Mouse (Mus musculus): Measurements from ENCODE around the gene Hoxb3. TPM values are rescaled to one million over a fixed set of nuclear protein-coding genes. Genes with fewer than 3 reads are reported as not detected.

The Hoxb3 gene
- total RNA-seq, 1 experiment from 2014 or later: 40.1 TPM

DNA sequence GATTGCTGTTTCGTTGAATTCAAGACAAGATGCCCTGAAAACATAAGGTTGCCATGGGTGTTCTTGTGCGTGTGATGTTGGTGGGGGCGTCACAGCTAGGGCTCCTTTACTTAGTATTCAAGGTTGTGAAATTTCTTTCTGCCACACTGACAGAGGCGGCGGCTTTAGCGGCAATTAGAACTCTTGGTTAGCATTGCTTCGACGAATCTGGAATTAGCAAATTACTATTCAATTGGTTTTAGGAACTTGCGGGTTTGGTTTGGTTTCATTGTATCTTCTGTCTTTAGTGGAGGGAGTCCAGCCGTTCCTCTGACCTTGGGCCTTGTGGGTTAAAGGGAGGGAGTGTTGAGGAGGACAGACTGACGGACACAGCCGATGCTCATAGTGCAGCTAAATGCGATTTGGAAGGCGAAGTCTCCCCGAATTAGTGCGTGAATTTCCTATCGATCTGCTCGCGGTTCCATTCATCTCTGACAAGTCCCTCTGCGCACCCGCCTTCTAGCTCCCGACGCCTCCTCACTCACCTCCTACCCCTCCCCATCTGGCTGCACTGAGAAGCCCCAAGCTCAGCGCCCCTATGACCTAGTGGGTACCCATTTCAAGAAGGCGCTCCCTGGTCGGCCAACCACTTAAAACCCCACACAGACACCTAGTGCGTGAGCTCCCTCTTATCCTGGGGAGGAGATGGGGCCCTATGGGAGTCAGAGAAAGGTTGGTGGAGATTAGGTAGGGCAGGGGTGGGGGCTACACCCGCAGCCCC is 5.3 kb upstream of the Hoxb3 start, which contains the start of gene Hoxb4:
Hoxb4 (plus strand) TSS at position 660 of the 760 bp plus-strand sequence.
- DNase-seq: no peak

DNA sequence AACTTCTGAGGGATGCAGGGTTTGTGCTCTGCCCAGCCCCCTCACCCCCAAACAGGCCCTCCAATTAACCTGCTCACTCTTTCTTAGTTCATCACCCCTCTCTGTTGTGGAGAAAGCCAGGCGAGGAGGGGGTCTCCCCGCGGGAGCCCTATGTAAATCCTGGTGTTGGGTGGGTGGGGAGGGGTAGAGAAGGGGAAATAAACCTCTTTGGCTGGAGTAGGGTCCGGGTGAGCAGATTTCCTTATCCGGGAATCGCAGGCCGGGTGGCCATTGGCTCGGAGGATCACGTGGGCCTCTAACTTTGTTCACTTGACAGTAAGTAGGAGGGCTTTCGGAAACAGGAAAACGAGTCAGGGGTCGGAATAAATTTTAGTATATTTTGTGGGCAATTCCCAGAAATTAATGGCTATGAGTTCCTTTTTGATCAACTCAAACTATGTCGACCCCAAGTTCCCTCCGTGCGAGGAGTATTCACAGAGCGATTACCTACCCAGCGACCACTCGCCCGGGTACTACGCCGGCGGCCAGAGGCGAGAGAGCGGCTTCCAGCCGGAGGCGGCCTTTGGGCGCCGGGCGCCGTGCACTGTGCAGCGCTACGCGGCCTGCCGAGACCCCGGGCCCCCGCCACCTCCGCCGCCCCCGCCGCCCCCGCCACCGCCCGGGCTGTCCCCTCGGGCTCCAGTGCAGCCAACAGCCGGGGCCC is 4.6 kb upstream of the Hoxb3 start:
- DNase-seq: peak; percentile 84

DNA sequence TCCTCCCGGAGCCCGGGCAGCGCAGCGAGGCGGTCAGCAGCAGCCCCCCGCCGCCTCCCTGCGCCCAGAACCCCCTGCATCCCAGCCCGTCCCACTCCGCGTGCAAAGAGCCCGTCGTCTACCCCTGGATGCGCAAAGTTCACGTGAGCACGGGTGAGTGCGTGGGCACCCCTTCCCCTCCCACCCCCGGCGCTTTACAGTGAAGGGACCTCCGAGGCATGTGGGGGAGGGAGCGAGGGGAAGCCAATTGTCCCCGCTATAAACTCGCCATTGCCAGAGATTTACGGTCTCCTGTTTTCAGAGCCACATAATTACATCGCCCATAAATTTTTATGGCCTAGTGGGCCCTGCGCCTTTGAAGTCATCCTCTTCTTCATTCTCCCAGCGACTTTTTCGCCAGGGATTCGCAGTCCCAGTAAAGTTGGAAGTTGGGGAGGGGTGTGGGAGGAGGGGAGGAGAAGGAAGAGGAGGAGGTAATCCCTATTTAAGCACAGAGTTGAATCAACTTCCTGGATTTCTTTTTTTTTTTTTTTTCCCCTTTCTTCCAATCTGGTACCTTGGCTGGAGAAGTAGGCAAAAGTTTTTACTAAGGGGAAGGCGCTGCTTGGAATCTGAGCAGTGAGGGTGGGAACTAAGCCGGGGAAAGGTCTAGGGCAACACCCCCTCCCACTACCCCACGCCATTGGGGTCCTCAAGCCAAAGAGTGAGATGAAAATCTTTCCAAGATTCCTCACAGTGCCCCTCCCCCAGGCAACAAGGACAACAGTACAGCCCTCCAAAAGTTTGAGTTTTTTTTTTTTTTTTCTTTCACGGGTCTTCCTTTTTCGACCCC is 3.8 kb upstream of the Hoxb3 start:
- DNase-seq: no peak

DNA sequence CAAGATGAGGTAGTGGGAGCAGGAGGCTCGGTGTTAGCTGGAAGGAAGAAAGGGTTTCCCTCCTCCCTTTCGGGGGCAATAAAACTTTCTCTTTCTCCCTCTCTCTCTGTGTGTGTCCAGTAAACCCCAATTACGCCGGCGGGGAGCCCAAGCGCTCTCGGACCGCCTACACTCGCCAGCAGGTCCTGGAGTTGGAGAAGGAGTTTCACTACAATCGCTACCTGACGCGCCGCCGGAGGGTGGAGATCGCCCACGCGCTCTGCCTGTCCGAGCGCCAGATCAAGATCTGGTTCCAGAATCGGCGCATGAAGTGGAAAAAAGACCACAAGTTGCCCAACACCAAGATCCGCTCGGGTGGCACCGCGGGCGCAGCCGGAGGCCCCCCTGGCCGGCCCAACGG is 3.2 kb upstream of the Hoxb3 start:
- DNase-seq: peak; percentile 63

DNA sequence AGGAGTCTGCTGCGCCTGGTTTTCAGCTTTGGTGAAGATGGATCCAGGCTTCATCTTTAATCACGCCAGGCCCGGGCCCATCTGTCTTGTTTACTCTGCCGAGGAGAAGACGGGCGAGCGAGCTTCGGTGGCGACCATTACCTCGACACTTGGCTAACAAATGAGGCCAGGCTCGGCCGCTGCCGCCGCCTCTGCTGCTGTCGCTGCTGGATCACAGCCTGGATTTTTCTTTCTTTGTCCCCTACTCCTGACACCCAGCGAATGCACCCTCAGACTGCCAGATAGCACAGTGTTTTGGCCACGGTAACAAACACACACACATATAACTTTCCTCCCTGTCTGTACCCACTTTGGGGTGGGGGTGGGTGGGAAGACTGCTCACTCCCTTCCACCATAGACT is 2.4 kb upstream of the Hoxb3 start:
- DNase-seq: no peak

DNA sequence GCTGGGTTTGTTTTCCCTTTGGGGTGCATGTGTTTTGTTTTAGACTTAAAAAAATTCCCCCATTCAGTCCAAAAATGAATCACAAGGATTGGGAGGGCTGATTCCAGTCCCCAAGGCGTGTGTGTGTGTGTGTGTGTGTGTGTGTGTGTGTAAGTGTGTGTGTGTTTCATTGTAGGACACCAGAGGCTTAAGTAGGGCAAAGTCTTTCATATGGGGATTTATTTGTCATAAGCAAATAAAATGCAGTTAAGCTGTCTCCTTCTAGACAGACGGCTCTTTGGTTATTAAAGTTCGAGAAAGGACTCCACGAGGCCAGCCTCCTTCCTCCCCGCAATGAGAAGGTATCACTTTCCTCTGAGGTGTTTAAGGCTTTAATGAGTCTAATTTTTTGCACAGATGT is 1.3 kb upstream of the Hoxb3 start:
- no peak for DNase-seq

- DNase-seq: no peak
Observed at GRCm38 (mm10) chr11:96322738-96323137, 388 bp upstream of the Hoxb3 start.

- DNase-seq: no peak
Observed at GRCm38 (mm10) chr11:96324125-96324524, 999 bp downstream of the Hoxb3 start.

- no peak for DNase-seq
Observed at GRCm38 (mm10) chr11:96324965-96325364, 1.8 kb downstream of the Hoxb3 start.

GRCm38 (mm10) chr11:96325747-96326212 is 2.7 kb downstream of the Hoxb3 start:
- no peak for DNase-seq

DNA sequence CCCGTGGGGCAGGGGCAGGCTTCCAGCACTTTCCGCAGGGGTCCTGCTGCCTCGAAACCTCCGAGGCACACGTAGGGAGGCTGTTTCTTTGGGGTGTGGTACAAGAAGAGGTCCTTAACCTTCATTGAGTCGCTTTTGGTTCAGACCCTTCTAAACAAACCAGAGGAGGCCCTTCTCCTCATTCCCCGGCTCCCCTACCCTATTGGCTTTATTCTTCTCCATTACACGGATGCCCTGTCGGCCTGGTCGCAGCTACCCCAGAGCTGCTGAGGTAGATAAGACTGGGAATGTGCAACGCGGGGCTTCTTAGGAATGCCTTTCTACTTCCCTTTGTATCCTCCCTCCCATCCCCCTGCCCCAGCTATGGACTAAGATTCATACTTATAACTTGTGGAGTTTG is 3.6 kb downstream of the Hoxb3 start:
- no peak for DNase-seq

DNA sequence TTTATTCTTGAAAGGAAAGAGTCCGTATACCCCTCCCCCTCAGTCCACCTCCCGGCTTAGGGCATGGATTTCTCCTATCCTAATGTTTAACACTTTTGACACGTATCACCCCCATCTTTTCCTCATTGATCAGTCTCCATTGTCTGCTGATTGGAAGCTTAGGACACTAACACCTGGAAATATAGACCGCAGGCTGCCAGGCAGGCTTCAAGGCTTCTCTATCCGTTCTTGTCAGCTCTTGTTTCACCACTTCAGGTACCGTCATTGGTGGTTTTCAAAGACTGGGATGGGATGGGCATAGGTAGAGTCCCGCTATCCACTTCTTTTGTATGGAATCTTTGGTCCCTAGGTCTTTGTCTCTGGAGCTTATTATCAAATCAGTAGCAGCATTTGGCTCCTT is 4.0 kb downstream of the Hoxb3 start:
- DNase-seq: no peak

DNA sequence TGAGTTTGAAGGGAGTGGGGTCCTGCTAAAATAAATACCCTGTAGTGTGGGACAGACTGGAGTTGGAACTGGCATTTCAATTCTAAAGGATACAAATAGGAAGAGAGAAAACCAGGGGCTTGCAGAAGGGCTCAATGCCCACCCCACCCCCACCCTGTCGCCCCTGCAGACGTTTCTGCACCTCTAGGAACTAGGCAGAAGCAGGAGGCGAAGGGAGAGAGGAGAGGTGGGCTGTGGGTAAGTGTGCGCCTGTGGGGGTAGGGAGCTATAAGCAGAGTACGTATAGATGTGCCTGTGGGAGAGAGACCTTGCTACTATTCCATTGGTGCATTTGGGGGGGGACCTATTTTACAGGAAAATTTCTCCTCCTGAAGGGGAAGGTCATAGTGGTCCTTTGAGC is 4.6 kb downstream of the Hoxb3 start:
- no peak for DNase-seq

- DNase-seq: no peak
Observed at GRCm38 (mm10) chr11:96328605-96329004, 5.5 kb downstream of the Hoxb3 start.

- no peak for DNase-seq
Observed at GRCm38 (mm10) chr11:96332105-96332504, 9.0 kb downstream of the Hoxb3 start.

DNA sequence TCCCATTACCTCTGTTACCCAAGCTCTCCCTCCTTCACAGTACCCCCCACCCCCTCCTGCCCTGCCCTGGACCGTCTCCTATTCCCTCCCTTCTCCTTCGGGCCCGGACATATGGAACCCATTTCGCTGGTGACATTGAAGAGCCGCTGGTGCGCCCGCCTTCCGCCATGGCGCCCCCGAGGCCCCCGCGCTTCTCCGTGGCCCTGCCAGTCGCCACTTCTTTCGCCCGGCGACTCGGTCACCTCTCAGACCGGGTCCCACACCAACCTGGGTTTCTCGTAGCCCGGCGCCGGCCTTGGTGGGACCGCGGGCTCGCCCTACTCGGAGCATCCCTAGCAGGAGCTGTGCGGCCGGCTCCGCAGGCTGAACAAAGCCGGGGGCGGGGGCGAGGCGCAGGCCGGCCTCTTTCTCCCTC is 9.5 kb downstream of the Hoxb3 start:
- DNase-seq: no peak

GRCm38 (mm10) chr11:96333241-96334001 is 10.3 kb downstream of the Hoxb3 start:
- DNase-seq: no peak

DNA sequence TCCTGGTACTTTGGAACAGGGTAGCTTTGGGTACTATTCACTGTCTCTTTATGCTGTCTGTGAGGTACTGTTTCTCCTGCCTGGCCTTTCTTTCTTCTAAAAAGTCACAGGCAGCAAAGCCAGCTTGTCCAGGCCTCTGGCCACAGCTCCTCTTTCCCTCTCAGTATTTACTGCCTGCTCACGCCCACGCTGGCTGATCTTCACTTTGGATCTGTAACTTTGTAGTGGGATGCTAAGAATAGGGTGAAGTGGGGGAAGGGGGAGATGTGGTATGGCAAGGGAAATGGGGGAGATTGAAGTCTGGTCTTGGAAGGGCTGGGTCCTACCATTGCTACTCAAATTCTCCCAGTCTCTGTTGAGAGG is 10.9 kb downstream of the Hoxb3 start:
- no peak for DNase-seq

DNA sequence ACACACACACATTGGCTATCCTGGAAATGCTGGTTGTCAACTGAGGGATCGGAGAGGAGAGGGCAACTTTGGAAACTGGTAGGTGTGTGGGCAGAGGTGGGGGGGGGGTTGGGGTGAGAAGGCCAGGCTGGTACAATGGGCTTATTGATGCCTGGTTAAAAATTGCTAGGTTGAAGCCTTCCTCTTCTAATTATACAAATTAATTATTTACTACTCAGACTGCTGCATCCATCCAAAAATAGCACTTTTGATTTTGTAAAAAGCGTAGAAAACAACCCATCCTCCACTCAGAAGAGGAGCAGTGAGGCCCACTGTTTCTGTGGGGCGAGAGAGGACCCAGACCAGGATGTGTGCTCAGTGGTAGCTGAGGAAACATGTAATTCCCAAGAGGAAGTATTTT is 11.9 kb downstream of the Hoxb3 start:
- DNase-seq: peak; percentile 0

- DNase-seq: no peak
Observed at GRCm38 (mm10) chr11:96336597-96336996, 13.5 kb downstream of the Hoxb3 start.

GRCm38 (mm10) chr11:96337026-96337425 is 13.9 kb downstream of the Hoxb3 start:
- DNase-seq: no peak

Data from adrenal gland, postnatal 25 days (tissue).